Mouse (Mus musculus): ENCODE data around the gene Cabp1.

- TF ChIP-seq POLR2A (IDR thresholded peaks at IDR 0.05; ENCODE audit: extremely low read depth, insufficient read depth, low read length) = no peak
- TF ChIP-seq CTCF (IDR thresholded peaks at IDR 0.05; ENCODE audit: extremely low read depth, insufficient read depth, low read length) = peak; percentile 74
Measured at GRCm38 (mm10) chr5:115187188-115188131, 6.7 kb downstream of the Cabp1 start.
